Mouse (Mus musculus): ENCODE results near the gene Per1. TPM values are rescaled to one million over a fixed set of nuclear protein-coding genes. Genes with fewer than 3 reads are reported as not detected.

The Per1 gene
- polyA plus RNA-seq, 1 experiment from 2014 or later = 7.3 TPM

DNA sequence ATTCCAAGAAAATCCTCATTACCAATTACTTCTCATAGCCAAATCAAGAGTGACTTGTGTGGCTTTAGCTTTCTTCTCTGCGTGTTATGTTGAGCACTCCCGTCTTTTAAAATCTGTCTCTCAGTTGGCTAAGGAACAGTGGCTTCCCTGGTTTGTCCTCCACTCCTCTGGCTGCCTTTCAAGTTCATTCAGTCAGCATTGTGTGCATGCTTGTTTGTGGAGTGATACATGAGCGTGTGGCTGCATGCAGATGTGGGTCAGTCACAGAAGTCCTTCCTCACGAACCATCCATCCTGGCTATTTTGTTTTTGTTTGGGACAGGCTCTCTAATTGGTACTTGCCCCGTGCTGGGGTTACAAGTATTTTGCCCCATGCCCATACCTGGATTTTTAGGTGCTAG lies 18.4 kb upstream of the Per1 start:
- H3K27ac ChIP-seq (ENCODE audit: low read depth, low read length) = no peak overlapping the region
- 81% methylated on average over 5 of the region's 5 CpGs for WGBS

DNA sequence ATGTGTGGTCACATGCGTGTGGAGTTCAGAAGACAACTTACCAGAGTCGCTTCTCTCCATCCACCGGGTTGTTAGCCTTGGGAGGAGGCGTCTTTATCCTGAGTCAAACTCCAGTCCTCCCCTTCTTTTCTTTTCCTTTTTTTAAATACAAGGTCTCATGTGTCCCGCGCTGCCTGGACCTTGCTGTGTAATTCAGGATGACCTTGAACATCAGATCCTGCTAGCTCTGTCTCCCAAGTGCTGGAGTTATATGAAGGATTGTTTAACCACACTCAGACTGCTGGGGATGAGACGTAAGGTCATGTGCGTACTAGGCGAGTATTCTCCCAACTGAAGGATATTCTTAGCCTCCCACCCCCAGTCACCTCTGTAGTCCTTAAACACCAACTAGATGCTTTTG lies 17.7 kb upstream of the Per1 start:
- Histone ChIP-seq H3K36me3 (ENCODE audit: control insufficient read depth, insufficient read depth, low read length) (no peaks in the 10 kb centered on the region), H3K9me3 (ENCODE audit: control insufficient read depth, low read length) (no peaks in the 10 kb centered on the region), H3K4me2 (no peak overlapping the region), H3K4me3 (ENCODE audit: low read depth, low read length) (no peak overlapping the region), H3K4me1 (ENCODE audit: control insufficient read depth, insufficient read depth, low read length) (peaks cover 6% of the 10 kb centered on the region), H3K27me3 (ENCODE audit: control insufficient read depth, insufficient read depth, low read length) (no peaks in the 10 kb centered on the region), H3K9ac (ENCODE audit: low read length) (no peak overlapping the region), H3K27ac (ENCODE audit: low read depth, low read length) (no peak overlapping the region)
- ATAC-seq (ENCODE audit: low FRiP score) (no peak), DNase-seq (ENCODE audit: low spot score, missing footprints) (no peak)
- 85% methylated on average over 9 of the region's 9 CpGs for WGBS

More for the DNA sequence above, 18.4 kb upstream of the Per1 start:
- Histone ChIP-seq H3K4me1 (ENCODE audit: control insufficient read depth, insufficient read depth, low read length) (peaks cover 9% of the 10 kb centered on the region), H3K4me3 (ENCODE audit: low read depth, low read length) (no peak overlapping the region), H3K4me2 (no peak overlapping the region), H3K9ac (ENCODE audit: low read length) (no peak overlapping the region), H3K9me3 (ENCODE audit: control insufficient read depth, low read length) (no peaks in the 10 kb centered on the region), H3K36me3 (ENCODE audit: control insufficient read depth, insufficient read depth, low read length) (no peaks in the 10 kb centered on the region), H3K27me3 (ENCODE audit: control insufficient read depth, insufficient read depth, low read length) (no peaks in the 10 kb centered on the region)
- ATAC-seq (ENCODE audit: low FRiP score) = no peak
- no peak for DNase-seq (ENCODE audit: low spot score, missing footprints)

GRCm38 (mm10) chr11:69078041-69078440 lies 17.0 kb upstream of the Per1 start:
- no peak for ATAC-seq (ENCODE audit: low FRiP score)
- Histone ChIP-seq H3K4me3 (ENCODE audit: low read depth, low read length) (no peak overlapping the region), H3K9me3 (ENCODE audit: control insufficient read depth, low read length) (no peaks in the 10 kb centered on the region), H3K4me2 (no peak overlapping the region), H3K27me3 (ENCODE audit: control insufficient read depth, insufficient read depth, low read length) (no peaks in the 10 kb centered on the region), H3K36me3 (ENCODE audit: control insufficient read depth, insufficient read depth, low read length) (no peaks in the 10 kb centered on the region), H3K4me1 (ENCODE audit: control insufficient read depth, insufficient read depth, low read length) (0 out of 2 replicates have a peak, but pooled peaks cover 2% of the 10 kb centered on the region), H3K27ac (ENCODE audit: low read depth, low read length) (no peak overlapping the region), H3K9ac (ENCODE audit: low read length) (no peak overlapping the region)
- 84% methylated on average over 6 of the region's 6 CpGs for WGBS
- no peak for DNase-seq (ENCODE audit: low spot score, missing footprints)

DNA sequence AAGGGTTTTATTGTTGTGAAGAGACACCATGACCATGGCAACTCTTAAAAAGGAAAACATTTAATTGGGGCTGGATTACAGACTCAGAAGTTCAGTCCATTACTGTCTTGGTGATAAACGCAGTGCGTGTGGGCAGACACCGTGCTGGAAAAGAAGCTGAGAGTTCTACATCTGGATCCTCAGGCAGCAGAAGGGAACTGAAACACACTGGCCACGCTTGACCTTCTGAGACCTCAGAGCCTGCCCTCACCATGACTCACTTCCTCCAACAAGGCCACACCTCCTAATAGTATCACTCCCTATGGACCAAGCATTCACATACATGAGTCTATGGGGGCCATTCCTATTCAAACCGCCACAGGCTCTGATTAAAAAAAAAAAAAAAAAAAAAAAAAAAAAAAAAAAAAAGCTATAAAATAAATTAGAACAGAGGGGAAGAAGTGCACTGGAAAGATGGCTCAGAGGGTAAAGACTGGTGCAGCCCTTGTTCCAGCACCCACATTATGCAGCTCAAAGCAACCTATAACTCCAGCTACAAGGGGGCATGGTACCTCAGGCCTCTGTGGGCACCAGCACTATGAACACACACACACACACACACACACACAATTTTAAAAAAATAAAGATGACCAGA lies 16.1 kb upstream of the Per1 start:
- no peaks in the 10 kb centered on the region for H3K27me3 ChIP-seq (ENCODE audit: control insufficient read depth, insufficient read depth, low read length)
- ATAC-seq (ENCODE audit: low FRiP score) (no peak), DNase-seq (ENCODE audit: low spot score, missing footprints) (no peak)
- H3K4me1 ChIP-seq (ENCODE audit: control insufficient read depth, insufficient read depth, low read length) = 0 out of 2 replicates have a peak, but pooled peaks cover 2% of the 10 kb centered on the region
- H3K36me3 ChIP-seq (ENCODE audit: control insufficient read depth, insufficient read depth, low read length) = no peaks in the 10 kb centered on the region
- no peak overlapping the region for H3K9ac ChIP-seq (ENCODE audit: low read length)
- no peak overlapping the region for H3K4me3 ChIP-seq (ENCODE audit: low read depth, low read length)
- H3K4me2 ChIP-seq = no peak overlapping the region
- 83% methylated on average over 5 of the region's 5 CpGs for WGBS
- no peak overlapping the region for H3K27ac ChIP-seq (ENCODE audit: low read depth, low read length)
- H3K9me3 ChIP-seq (ENCODE audit: control insufficient read depth, low read length) = no peaks in the 10 kb centered on the region

DNA sequence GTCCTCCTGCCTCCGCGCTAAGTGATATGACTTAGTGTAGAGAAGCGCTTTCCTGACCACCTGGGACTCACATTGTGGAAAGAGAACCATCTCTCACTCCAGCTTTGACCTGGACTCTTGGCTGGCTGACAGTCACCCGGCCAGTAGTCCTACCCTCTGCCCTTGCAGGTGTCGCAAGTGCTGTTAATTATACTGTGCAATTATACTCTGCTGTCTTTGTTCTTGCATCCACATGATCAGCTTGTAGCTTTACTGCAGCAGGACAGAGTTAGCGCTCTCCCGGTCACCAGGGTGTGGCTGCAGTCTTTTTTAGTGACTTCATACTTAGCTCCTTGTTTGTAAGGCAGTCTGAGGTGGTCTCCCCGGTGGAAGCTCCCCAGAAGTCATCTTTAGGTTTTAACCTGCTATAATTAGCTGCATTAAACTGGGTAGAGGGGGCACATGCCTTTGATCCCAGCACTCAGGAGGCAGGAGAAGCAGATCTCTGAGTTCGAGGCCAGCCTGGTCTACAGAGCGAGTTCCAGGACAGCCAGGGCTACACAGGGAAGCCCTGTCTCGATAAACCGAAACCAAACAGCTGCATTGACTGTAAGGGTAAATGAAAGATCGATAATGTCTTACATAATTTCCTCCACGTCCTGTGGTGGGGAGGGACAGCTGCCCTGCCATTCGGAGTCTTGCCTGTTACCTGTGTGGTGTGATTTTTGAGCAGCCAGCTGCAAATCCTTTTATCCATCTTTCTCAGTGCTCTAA lies 14.7 kb upstream of the Per1 start:
- Histone ChIP-seq H3K9ac (ENCODE audit: low read length) (no peak overlapping the region), H3K4me1 (ENCODE audit: control insufficient read depth, insufficient read depth, low read length) (no peaks in the 10 kb centered on the region), H3K9me3 (ENCODE audit: control insufficient read depth, low read length) (no peaks in the 10 kb centered on the region), H3K36me3 (ENCODE audit: control insufficient read depth, insufficient read depth, low read length) (no peaks in the 10 kb centered on the region), H3K27ac (ENCODE audit: low read depth, low read length) (no peak overlapping the region), H3K27me3 (ENCODE audit: control insufficient read depth, insufficient read depth, low read length) (no peaks in the 10 kb centered on the region), H3K4me3 (ENCODE audit: low read depth, low read length) (no peak overlapping the region), H3K4me2 (no peak overlapping the region)
- DNase-seq (ENCODE audit: low spot score, missing footprints) (peak; percentile 33), ATAC-seq (ENCODE audit: low FRiP score) (no peak)
- 87% methylated on average over 15 of the region's 15 CpGs for WGBS

GRCm38 (mm10) chr11:69080855-69081222 lies 14.2 kb upstream of the Per1 start:
- no peak overlapping the region for H3K4me2 ChIP-seq
- no peaks in the 10 kb centered on the region for H3K4me1 ChIP-seq (ENCODE audit: control insufficient read depth, insufficient read depth, low read length)
- H3K9me3 ChIP-seq (ENCODE audit: control insufficient read depth, low read length) = no peaks in the 10 kb centered on the region
- DNase-seq (ENCODE audit: low spot score, missing footprints) = peak; percentile 49
- no peak overlapping the region for H3K9ac ChIP-seq (ENCODE audit: low read length)
- H3K36me3 ChIP-seq (ENCODE audit: control insufficient read depth, insufficient read depth, low read length) = no peaks in the 10 kb centered on the region
- no peak for ATAC-seq (ENCODE audit: low FRiP score)
- H3K27me3 ChIP-seq (ENCODE audit: control insufficient read depth, insufficient read depth, low read length) = no peaks in the 10 kb centered on the region
- H3K27ac ChIP-seq (ENCODE audit: low read depth, low read length) = no peak overlapping the region
- WGBS = 87% methylated on average over 8 of the region's 8 CpGs
- no peak overlapping the region for H3K4me3 ChIP-seq (ENCODE audit: low read depth, low read length)

DNA sequence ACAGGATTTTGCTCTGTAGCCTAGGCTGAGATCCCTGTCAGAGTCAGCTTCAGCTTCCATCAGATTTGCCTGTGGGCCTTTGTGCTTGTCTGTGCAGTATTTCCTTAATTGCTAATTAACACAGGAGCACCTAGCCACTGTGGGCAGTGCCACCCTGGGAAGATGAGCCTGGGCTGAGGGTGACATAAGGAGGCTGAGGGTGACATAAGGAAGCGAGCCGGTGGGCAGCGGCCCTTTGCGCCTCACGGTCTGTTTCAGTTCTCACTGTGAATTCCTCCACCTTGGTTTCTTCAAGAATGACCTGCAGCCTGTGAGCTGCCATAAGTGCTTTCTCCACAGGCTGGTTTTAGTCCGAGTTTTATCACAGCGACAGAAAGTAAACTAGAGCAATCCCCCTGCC lies 13.4 kb upstream of the Per1 start:
- Histone ChIP-seq H3K36me3 (ENCODE audit: control insufficient read depth, insufficient read depth, low read length) (no peaks in the 10 kb centered on the region), H3K4me1 (ENCODE audit: control insufficient read depth, insufficient read depth, low read length) (no peaks in the 10 kb centered on the region), H3K27me3 (ENCODE audit: control insufficient read depth, insufficient read depth, low read length) (no peaks in the 10 kb centered on the region), H3K9me3 (ENCODE audit: control insufficient read depth, low read length) (no peaks in the 10 kb centered on the region), H3K27ac (ENCODE audit: low read depth, low read length) (no peak overlapping the region), H3K4me2 (no peak overlapping the region), H3K9ac (ENCODE audit: low read length) (no peak overlapping the region), H3K4me3 (ENCODE audit: low read depth, low read length) (no peak overlapping the region)
- DNase-seq (ENCODE audit: low spot score, missing footprints) (no peak), ATAC-seq (ENCODE audit: low FRiP score) (no peak)
- 90% methylated on average over 7 of the region's 7 CpGs for WGBS

DNA sequence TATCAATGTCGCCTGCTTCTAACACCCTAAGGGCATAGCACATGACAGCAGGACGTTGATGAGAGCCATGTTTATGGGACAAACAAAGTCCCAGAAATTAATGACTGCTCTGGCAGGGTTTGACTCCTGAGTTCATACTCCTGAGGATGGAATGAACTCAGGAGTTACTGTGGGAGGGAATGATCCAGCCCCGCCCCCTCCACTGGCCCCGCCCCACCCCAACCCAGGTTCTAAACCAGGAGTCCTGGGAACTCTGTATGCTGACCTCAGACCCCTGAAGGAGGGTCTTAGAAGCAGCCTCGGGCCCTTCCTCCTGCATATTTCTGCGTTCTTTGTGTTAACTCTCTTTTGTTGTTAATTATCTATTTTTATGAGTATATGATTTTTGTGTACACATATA lies 9.4 kb upstream of the Per1 start:
- ATAC-seq (ENCODE audit: low FRiP score) (no peak), DNase-seq (ENCODE audit: low spot score, missing footprints) (no peak)
- 69% methylated on average over 6 of the region's 6 CpGs for WGBS
- Histone ChIP-seq H3K27ac (ENCODE audit: low read depth, low read length) (no peak overlapping the region), H3K9me3 (ENCODE audit: control insufficient read depth, low read length) (no peaks in the 10 kb centered on the region), H3K9ac (ENCODE audit: low read length) (no peak overlapping the region), H3K4me3 (ENCODE audit: low read depth, low read length) (no peak overlapping the region), H3K4me2 (no peak overlapping the region), H3K4me1 (ENCODE audit: control insufficient read depth, insufficient read depth, low read length) (peaks cover 13% of the 10 kb centered on the region), H3K36me3 (ENCODE audit: control insufficient read depth, insufficient read depth, low read length) (no peaks in the 10 kb centered on the region; the same call in 1 of the 2 replicates), H3K27me3 (ENCODE audit: control insufficient read depth, insufficient read depth, low read length) (no peaks in the 10 kb centered on the region)

DNA sequence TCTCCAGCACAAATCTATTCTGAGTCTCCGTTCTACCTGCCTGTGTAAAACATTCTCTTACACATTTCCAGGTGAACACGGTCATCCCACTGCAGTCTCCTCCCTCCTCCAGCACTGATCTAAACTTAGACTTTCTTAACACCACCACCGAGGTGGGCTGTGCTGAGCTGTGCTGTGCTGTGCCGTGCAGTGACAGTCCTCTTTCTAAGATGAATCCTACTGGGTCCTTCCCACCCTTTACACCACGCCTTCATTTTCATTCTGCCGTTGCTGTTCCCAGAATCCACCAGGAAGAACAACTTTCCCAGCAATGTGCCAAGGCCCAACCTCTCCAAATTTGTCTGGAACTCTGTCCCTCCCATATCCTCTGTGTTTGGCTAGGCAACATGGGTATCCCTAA lies 8.6 kb upstream of the Per1 start:
- ATAC-seq (ENCODE audit: low FRiP score) (no peak), DNase-seq (ENCODE audit: low spot score, missing footprints) (no peak)
- Histone ChIP-seq H3K4me3 (ENCODE audit: low read depth, low read length) (no peak overlapping the region), H3K9me3 (ENCODE audit: control insufficient read depth, low read length) (no peaks in the 10 kb centered on the region), H3K27ac (ENCODE audit: low read depth, low read length) (no peak overlapping the region), H3K9ac (ENCODE audit: low read length) (no peak overlapping the region), H3K36me3 (ENCODE audit: control insufficient read depth, insufficient read depth, low read length) (no peaks in the 10 kb centered on the region; the same call in 1 of the 2 replicates), H3K4me1 (ENCODE audit: control insufficient read depth, insufficient read depth, low read length) (peaks cover 13% of the 10 kb centered on the region), H3K4me2 (no peak overlapping the region), H3K27me3 (ENCODE audit: control insufficient read depth, insufficient read depth, low read length) (no peaks in the 10 kb centered on the region)
- 69% methylated on average over 6 of the region's 6 CpGs for WGBS
